Mouse (Mus musculus): ENCODE measurements around the gene Cntrob. TPM values are rescaled to one million over a fixed set of nuclear protein-coding genes. Genes with fewer than 3 reads are reported as not detected.

Gene Cntrob
- 18.3 and 18.9 TPM in 2 replicates for polyA plus RNA-seq (2015; fragmentation: Nextera tagmentation; extraction: Ambion mirVana)

GRCm38 (mm10) chr11:69323667-69324111, at the start of gene Cntrob, which contains the start of gene Trappc1:
Gene Cntrob, minus strand, starts transcription at chr11:69323775.
Gene Trappc1, plus strand, starts transcription at chr11:69323980.
- Histone ChIP-seq H3K27ac (ENCODE audit: low read length) (peak within 1 kb of the TSS; percentile 87), H3K9ac (ENCODE audit: low read length) (peak within 1 kb of the TSS; percentile 90), H3K9me3 (replicated peaks; ENCODE audit: control insufficient read depth, low read length) (no peaks in the 10 kb centered on the region), H3K36me3 (ENCODE audit: control insufficient read depth, insufficient read depth, low read length) (no peaks in the 10 kb centered on the region; the same call in 1 of the 2 replicates), H3K4me1 (ENCODE audit: control insufficient read depth, insufficient read depth, low read length) (peaks cover 33% of the 10 kb centered on the region), H3K4me3 (replicated peaks; ENCODE audit: low read length) (peak within 1 kb of the TSS; percentile 77), H3K27me3 (ENCODE audit: control insufficient read depth, insufficient read depth, low read length) (peaks cover 8% of the 10 kb centered on the region), H3K4me2 (ENCODE audit: low read depth, low read length) (peak within 1 kb of the TSS; percentile 93)
- peak; percentile 97 for ATAC-seq (ENCODE audit: insufficient read depth, low FRiP score)
- WGBS = under 1% methylated on average over 30 of the region's 30 CpGs

GRCm38 (mm10) chr11:69372780-69373170, 49.2 kb upstream of the Cntrob start:
- Histone ChIP-seq H3K9me3 (replicated peaks; ENCODE audit: control insufficient read depth, low read length) (no peaks in the 10 kb centered on the region), H3K27ac (ENCODE audit: low read length) (peak overlapping the region; percentile 89), H3K36me3 (ENCODE audit: control insufficient read depth, insufficient read depth, low read length) (no peaks in the 10 kb centered on the region; the same call in 1 of the 2 replicates), H3K4me2 (ENCODE audit: low read depth, low read length) (no peak overlapping the region), H3K9ac (ENCODE audit: low read length) (no peak overlapping the region), H3K27me3 (ENCODE audit: control insufficient read depth, insufficient read depth, low read length) (no peaks in the 10 kb centered on the region), H3K4me1 (ENCODE audit: control insufficient read depth, insufficient read depth, low read length) (peaks cover 33% of the 10 kb centered on the region), H3K4me3 (replicated peaks; ENCODE audit: low read length) (no peak overlapping the region)
- 54% methylated on average over 3 of the region's 3 CpGs for WGBS
- ATAC-seq (ENCODE audit: insufficient read depth, low FRiP score) = no peak

DNA sequence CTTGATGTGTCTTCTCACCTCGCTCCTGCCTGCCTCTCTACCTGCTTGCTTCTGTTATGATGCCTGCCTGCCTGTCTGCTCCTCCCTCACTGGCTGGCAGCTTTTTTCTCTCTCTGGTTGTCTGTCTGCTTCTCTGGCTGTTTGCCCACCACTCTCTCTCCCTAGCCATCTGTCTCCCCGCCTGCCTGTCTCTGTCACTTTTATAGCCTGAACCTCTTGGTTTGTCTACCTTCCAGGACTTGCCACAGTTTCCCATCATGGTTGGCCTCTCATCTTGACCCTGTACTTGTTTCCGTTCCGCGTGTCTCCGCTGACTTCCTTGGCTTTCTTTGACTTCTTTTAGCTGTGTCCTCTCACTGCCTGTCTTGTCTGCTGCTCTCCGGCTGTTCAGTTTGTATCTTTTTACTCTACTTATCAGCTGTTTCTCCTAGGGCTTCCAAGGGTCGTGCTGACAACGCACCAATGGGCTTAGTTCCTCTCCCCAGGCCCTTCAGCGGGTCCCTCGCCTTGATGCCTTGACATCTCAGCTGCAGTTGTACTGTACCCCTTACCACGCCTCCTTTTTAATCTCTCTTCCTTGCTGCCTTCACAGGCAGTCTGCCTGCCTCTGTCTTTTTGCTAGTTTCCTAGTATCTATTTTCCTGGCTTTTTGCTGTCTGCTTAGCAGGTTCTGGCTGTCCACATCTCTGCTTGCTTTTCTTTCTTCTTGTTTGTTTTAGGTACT, 48.6 kb upstream of the Cntrob start:
- 36% methylated on average over 12 of the region's 12 CpGs for WGBS
- peaks cover 33% of the 10 kb centered on the region for H3K4me1 ChIP-seq (ENCODE audit: control insufficient read depth, insufficient read depth, low read length)
- ATAC-seq (ENCODE audit: insufficient read depth, low FRiP score) = no peak
- H3K9ac ChIP-seq (ENCODE audit: low read length) = peak overlapping the region; percentile 5; the same call in 1 of the 2 replicates
- no peaks in the 10 kb centered on the region for H3K27me3 ChIP-seq (ENCODE audit: control insufficient read depth, insufficient read depth, low read length)
- peak overlapping the region; percentile 27; the same call in 1 of the 2 replicates for H3K4me2 ChIP-seq (ENCODE audit: low read depth, low read length)
- no peaks in the 10 kb centered on the region; the same call in 1 of the 2 replicates for H3K36me3 ChIP-seq (ENCODE audit: control insufficient read depth, insufficient read depth, low read length)
- H3K4me3 ChIP-seq (replicated peaks; ENCODE audit: low read length) = no peak overlapping the region
- peak overlapping the region; percentile 89 for H3K27ac ChIP-seq (ENCODE audit: low read length)
- no peaks in the 10 kb centered on the region for H3K9me3 ChIP-seq (replicated peaks; ENCODE audit: control insufficient read depth, low read length)

GRCm38 (mm10) chr11:69371601-69372000, 48.0 kb upstream of the Cntrob start:
- H3K4me2 ChIP-seq (ENCODE audit: low read depth, low read length) = peak overlapping the region; percentile 40; the same call in 1 of the 2 replicates
- H3K9ac ChIP-seq (ENCODE audit: low read length) = peak overlapping the region; percentile 5; the same call in 1 of the 2 replicates
- 52% methylated on average over 12 of the region's 12 CpGs for WGBS
- no peaks in the 10 kb centered on the region; the same call in 1 of the 2 replicates for H3K36me3 ChIP-seq (ENCODE audit: control insufficient read depth, insufficient read depth, low read length)
- ATAC-seq (ENCODE audit: insufficient read depth, low FRiP score) = no peak
- no peaks in the 10 kb centered on the region for H3K9me3 ChIP-seq (replicated peaks; ENCODE audit: control insufficient read depth, low read length)
- peaks cover 33% of the 10 kb centered on the region for H3K4me1 ChIP-seq (ENCODE audit: control insufficient read depth, insufficient read depth, low read length)
- H3K27me3 ChIP-seq (ENCODE audit: control insufficient read depth, insufficient read depth, low read length) = no peaks in the 10 kb centered on the region
- no peak overlapping the region for H3K4me3 ChIP-seq (replicated peaks; ENCODE audit: low read length)
- H3K27ac ChIP-seq (ENCODE audit: low read length) = peak overlapping the region; percentile 89

- 0 out of 2 replicates have a peak overlapping the region, but pooled peaks have one; percentile 5 for H3K9ac ChIP-seq (ENCODE audit: low read length)
- H3K4me3 ChIP-seq (replicated peaks; ENCODE audit: low read length) = peak overlapping the region; percentile 2; the same call in 1 of the 2 replicates
- 12% methylated on average over 9 of the region's 9 CpGs for WGBS
Measured at GRCm38 (mm10) chr11:69370817-69371215, 47.2 kb upstream of the Cntrob start.

GRCm38 (mm10) chr11:69369990-69370816, 46.6 kb upstream of the Cntrob start:
- H3K9ac ChIP-seq (ENCODE audit: low read length) = peak overlapping the region; percentile 99; the same call in 1 of the 2 replicates
- no peaks in the 10 kb centered on the region for H3K9me3 ChIP-seq (replicated peaks; ENCODE audit: control insufficient read depth, low read length)
- H3K4me1 ChIP-seq (ENCODE audit: control insufficient read depth, insufficient read depth, low read length) = peaks cover 43% of the 10 kb centered on the region
- 13% methylated on average over 2 of the region's 2 CpGs for WGBS
- H3K27ac ChIP-seq (ENCODE audit: low read length) = peak overlapping the region; percentile 100
- H3K27me3 ChIP-seq (ENCODE audit: control insufficient read depth, insufficient read depth, low read length) = no peaks in the 10 kb centered on the region
- H3K36me3 ChIP-seq (ENCODE audit: control insufficient read depth, insufficient read depth, low read length) = no peaks in the 10 kb centered on the region
- peak overlapping the region; percentile 95 for H3K4me2 ChIP-seq (ENCODE audit: low read depth, low read length)
- H3K4me3 ChIP-seq (replicated peaks; ENCODE audit: low read length) = peak overlapping the region; percentile 85
- no peak for ATAC-seq (ENCODE audit: insufficient read depth, low FRiP score)

More at GRCm38 (mm10) chr11:69370817-69371215, 47.2 kb upstream of the Cntrob start:
- peak overlapping the region; percentile 89 for H3K27ac ChIP-seq (ENCODE audit: low read length)
- H3K36me3 ChIP-seq (ENCODE audit: control insufficient read depth, insufficient read depth, low read length) = no peaks in the 10 kb centered on the region
- peak overlapping the region; percentile 40 for H3K4me2 ChIP-seq (ENCODE audit: low read depth, low read length)
- H3K27me3 ChIP-seq (ENCODE audit: control insufficient read depth, insufficient read depth, low read length) = no peaks in the 10 kb centered on the region
- peaks cover 37% of the 10 kb centered on the region for H3K4me1 ChIP-seq (ENCODE audit: control insufficient read depth, insufficient read depth, low read length)
- ATAC-seq (ENCODE audit: insufficient read depth, low FRiP score) = no peak
- H3K9me3 ChIP-seq (replicated peaks; ENCODE audit: control insufficient read depth, low read length) = no peaks in the 10 kb centered on the region

DNA sequence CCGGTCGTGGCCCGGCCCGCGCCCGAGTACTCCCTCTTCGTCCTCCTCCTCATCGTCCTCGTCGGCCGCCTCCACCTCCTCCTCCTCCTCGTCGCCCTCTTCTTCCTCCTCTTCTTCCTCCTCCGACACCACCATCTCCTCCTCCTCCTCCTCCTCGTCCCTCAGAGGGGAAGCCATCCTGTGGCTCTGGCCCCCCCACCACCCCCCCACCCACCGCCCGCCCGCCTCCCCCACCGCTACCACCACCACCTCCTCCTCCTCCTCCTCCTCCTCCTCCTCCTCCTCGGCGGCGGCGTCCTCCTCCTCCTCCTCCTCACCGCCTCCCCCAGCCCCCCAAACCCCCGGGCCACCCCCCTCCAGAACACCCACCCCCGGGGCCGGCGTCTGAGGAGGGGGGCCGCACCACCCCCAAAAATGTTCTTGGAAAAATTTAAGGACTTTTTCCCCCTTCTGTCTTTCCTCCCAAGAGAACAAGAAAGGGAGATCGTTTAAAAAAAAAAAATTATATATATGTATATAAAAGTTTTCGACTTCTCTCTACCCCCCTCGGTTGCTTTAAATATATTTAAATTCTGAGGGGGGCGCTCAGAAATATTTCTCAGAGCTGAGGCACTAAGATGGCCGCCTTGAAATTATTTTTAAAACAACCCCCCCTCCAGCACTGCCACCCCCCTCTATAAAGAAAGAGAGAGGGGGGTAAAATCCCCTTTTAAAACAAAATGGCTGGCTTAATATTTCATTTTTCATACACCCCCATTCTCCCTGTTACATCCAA, 45.8 kb upstream of the Cntrob start, which contains the start of gene Chd3:
Chd3 (minus strand) TSS at position 192 of the 775 bp plus-strand sequence.
- no peaks in the 10 kb centered on the region for H3K36me3 ChIP-seq (ENCODE audit: control insufficient read depth, insufficient read depth, low read length)
- peak within 1 kb of the TSS; percentile 95 for H3K4me2 ChIP-seq (ENCODE audit: low read depth, low read length)
- no peaks in the 10 kb centered on the region for H3K9me3 ChIP-seq (replicated peaks; ENCODE audit: control insufficient read depth, low read length)
- peak within 1 kb of the TSS; percentile 100 for H3K27ac ChIP-seq (ENCODE audit: low read length)
- H3K9ac ChIP-seq (ENCODE audit: low read length) = peak within 1 kb of the TSS; percentile 99
- H3K27me3 ChIP-seq (ENCODE audit: control insufficient read depth, insufficient read depth, low read length) = no peaks in the 10 kb centered on the region
- H3K4me3 ChIP-seq (replicated peaks; ENCODE audit: low read length) = peak within 1 kb of the TSS; percentile 85
- no peak for ATAC-seq (ENCODE audit: insufficient read depth, low FRiP score)
- peaks cover 51% of the 10 kb centered on the region for H3K4me1 ChIP-seq (ENCODE audit: control insufficient read depth, insufficient read depth, low read length)
- WGBS = under 1% methylated on average over 20 of the region's 34 CpGs
